Mouse (Mus musculus) forebrain, postnatal 0 days (tissue): ENCODE results near the gene Sfrp5. TPM values are rescaled to one million over a fixed set of nuclear protein-coding genes. Genes with fewer than 3 reads are reported as not detected.

Experiments used
- ATAC-seq: fragments of 200-750 bp; cut with Nextera tagmentation; 2 replicates; pipeline ENCODE4 v1.8.0; 2017; ENCODE audit warnings: mild to moderate bottlenecking, moderate library complexity
- DNase-seq: peaks from one replicate; pipeline ENCODE4 v3.0.0-alpha.2; 2015
- H3K27ac ChIP-seq: fragments of 300-500 bp; sonication (generic); 2 replicates; pipeline ENCODE4 v1.5.1; 2014; ENCODE audit warnings: low read depth, mild to moderate bottlenecking, antibody characterized with exemption, low read length, moderate library complexity, mixed read lengths
- H3K27me3 ChIP-seq: fragments of 300-500 bp; sonication (generic); 2 replicates; pipeline ENCODE4 v1.6.1; 2014; ENCODE audit warnings: mild to moderate bottlenecking, low read length, mixed read lengths; ENCODE audit not compliant: insufficient read depth
- H3K36me3 ChIP-seq: fragments of 300-500 bp; sonication (generic); 2 replicates; pipeline ENCODE4 v1.6.1; 2014; ENCODE audit warnings: mild to moderate bottlenecking, moderate library complexity; ENCODE audit not compliant: insufficient read depth
- H3K4me1 ChIP-seq: fragments of 300-500 bp; sonication (generic); 2 replicates; pipeline ENCODE4 v1.6.1; 2014; ENCODE audit warnings: antibody characterized with exemption; ENCODE audit not compliant: insufficient read depth
- H3K4me2 ChIP-seq: fragments of 300-500 bp; sonication (generic); 2 replicates; pipeline ENCODE4 v1.6.1; 2014; ENCODE audit warnings: low read depth, mild to moderate bottlenecking, moderate library complexity
- H3K4me3 ChIP-seq: fragments of 300-500 bp; sonication (generic); 2 replicates; pipeline ENCODE4 v1.5.1; 2014; ENCODE audit warnings: low read depth, low read length, mixed read lengths
- H3K9ac ChIP-seq: fragments of 300-500 bp; sonication (generic); 2 replicates; pipeline ENCODE4 v1.6.1; 2014; ENCODE audit warnings: mild to moderate bottlenecking
- H3K9me3 ChIP-seq: fragments of 300-500 bp; sonication (generic); 2 replicates; pipeline ENCODE4 v1.6.1; 2016; ENCODE audit warnings: low read length
- CTCF ChIP-seq: sonication (generic); IDR thresholded peaks from 2 replicates; pipeline ENCODE4 v1.5.1; 2016; ENCODE audit warnings: antibody characterized with exemption, control low read depth, low read depth
- WGBS: fragments of 180-500 bp; shearing (Covaris S2); extraction: QIAGEN DNeasy Blood & Tissue Kit; methylation state at CpG from one replicate; pipeline ENCODE4 v1.1.7; 2014; 5-methylcytosine and 5-hydroxymethylcytosine counted together
- polyA plus RNA-seq: library from polyadenylated mRNA; unstranded; fragments of >200 nt; fragmentation: Nextera tagmentation; extraction: Ambion mirVana; gene quantifications from 2 replicates; pipeline ENCODE4 v1.2.1, GENCODE M21; 2015
- total RNA-seq: library from RNA; depleted of rRNA; stranded (reverse); fragments of >200 nt; gene quantifications from 2 replicates; pipeline ENCODE4 v1.2.3, GENCODE M21; 2014; rRNA removed

Gene Sfrp5
- total and polyA plus RNA-seq, 2 experiments from 2014 or later, result 3.4 to 3.7 TPM

GRCm38 (mm10) chr19:42148569-42148860, 53.5 kb downstream of the Sfrp5 start:
- H3K27ac ChIP-seq, result no peak overlapping the region
- TF ChIP-seq CTCF, result no peak
- H3K36me3 ChIP-seq, result no peaks in the 10 kb centered on the region
- peak overlapping the region; percentile 78 for H3K9ac ChIP-seq
- DNase-seq, result no peak
- H3K9me3 ChIP-seq, result no peaks in the 10 kb centered on the region
- H3K4me1 ChIP-seq, result no peaks in the 10 kb centered on the region
- peak overlapping the region; percentile 61 for H3K4me3 ChIP-seq
- ATAC-seq, result peak; percentile 40
- H3K4me2 ChIP-seq, result peak overlapping the region; percentile 70
- H3K27me3 ChIP-seq, result no peaks in the 10 kb centered on the region
- 37% methylated on average over 7 of the region's 7 CpGs for WGBS

Other genes starting within 250 kb of the Sfrp5 start
- gene Mms19, start 221.1 kb downstream of the Sfrp5 start, total RNA-seq, result 42.2 and 66.5 TPM in 2 replicates
- 17.4 and 25.8 TPM in 2 replicates for gene Mms19, start 221.1 kb downstream of the Sfrp5 start, polyA plus RNA-seq
- gene Ubtd1, start 220.5 kb downstream of the Sfrp5 start, total RNA-seq, result 18.7 and 22.2 TPM in 2 replicates
- gene Ubtd1, start 220.5 kb downstream of the Sfrp5 start, polyA plus RNA-seq, result 12.2 and 13.3 TPM in 2 replicates
- gene Ankrd2, start 166.3 kb downstream of the Sfrp5 start, total RNA-seq, result 0.69 TPM in 1 of 2 replicates, not detected in the other
- 1.2 and 1.4 TPM in 2 replicates for gene Ankrd2, start 166.3 kb downstream of the Sfrp5 start, polyA plus RNA-seq
- 3.3 and 3.6 TPM in 2 replicates for gene Hoga1, start 156.6 kb downstream of the Sfrp5 start, total RNA-seq
- gene Hoga1, start 156.6 kb downstream of the Sfrp5 start, polyA plus RNA-seq, result 2.8 and 3.5 TPM in 2 replicates
- gene 4933411K16Rik, start 150.0 kb downstream of the Sfrp5 start, total RNA-seq, result 0.15 and 0.24 TPM in 2 replicates
- gene 4933411K16Rik, start 150.0 kb downstream of the Sfrp5 start, polyA plus RNA-seq, result not detected in 2 replicates
- 55.9 and 57.0 TPM in 2 replicates for gene Morn4, start 115.9 kb downstream of the Sfrp5 start, total RNA-seq
- 150 and 167 TPM in 2 replicates for gene Morn4, start 115.9 kb downstream of the Sfrp5 start, polyA plus RNA-seq
- gene Pi4k2a, start 111.8 kb downstream of the Sfrp5 start, total RNA-seq, result 13.7 and 16.3 TPM in 2 replicates
- 29.7 and 34.1 TPM in 2 replicates for gene Pi4k2a, start 111.8 kb downstream of the Sfrp5 start, polyA plus RNA-seq
- 9.5 and 17.5 TPM in 2 replicates for gene Avpi1, start 73.2 kb downstream of the Sfrp5 start, total RNA-seq
- 14.3 and 15.4 TPM in 2 replicates for gene Avpi1, start 73.2 kb downstream of the Sfrp5 start, polyA plus RNA-seq
- gene Marveld1, start 54.9 kb downstream of the Sfrp5 start, total RNA-seq, result 8.2 and 11.9 TPM in 2 replicates
- 2.9 and 4.3 TPM in 2 replicates for gene Marveld1, start 54.9 kb downstream of the Sfrp5 start, polyA plus RNA-seq
- 70.8 and 94.4 TPM in 2 replicates for gene Zfyve27, start 38.3 kb downstream of the Sfrp5 start, total RNA-seq
- gene Zfyve27, start 38.3 kb downstream of the Sfrp5 start, polyA plus RNA-seq, result 32.4 and 44.1 TPM in 2 replicates
- gene Golga7b, start 45.3 kb upstream of the Sfrp5 start, total RNA-seq, result 79.1 and 90.1 TPM in 2 replicates
- gene Golga7b, start 45.3 kb upstream of the Sfrp5 start, polyA plus RNA-seq, result 44.7 and 61.4 TPM in 2 replicates
- 14.6 and 16.6 TPM in 2 replicates for gene Crtac1, start 229.5 kb upstream of the Sfrp5 start, total RNA-seq
- 38.1 and 49.9 TPM in 2 replicates for gene Crtac1, start 229.5 kb upstream of the Sfrp5 start, polyA plus RNA-seq